Mouse (Mus musculus): ENCODE results near the gene Sys1. TPM values are rescaled to one million over a fixed set of nuclear protein-coding genes. Genes with fewer than 3 reads are reported as not detected.

Sys1 gene
- polyA plus RNA-seq, 1 experiment from 2014 or later: 51.1 TPM

GRCm38 (mm10) chr2:164457942-164458341, 1.2 kb downstream of the Sys1 start:
- Histone ChIP-seq H3K36me3 (no peaks in the 10 kb centered on the region), H3K27ac (peak overlapping the region; percentile 77), H3K4me2 (replicated peaks) (peak overlapping the region; percentile 39), H3K4me3 (replicated peaks) (no peak overlapping the region), H3K9me3 (no peaks in the 10 kb centered on the region), H3K27me3 (replicated peaks) (no peaks in the 10 kb centered on the region), H3K9ac (no peak overlapping the region), H3K4me1 (replicated peaks) (peaks cover 27% of the 10 kb centered on the region)
- WGBS: 41% methylated on average over 7 of the region's 7 CpGs
- ATAC-seq: peak; percentile 69

GRCm38 (mm10) chr2:164458535-164458934, 1.8 kb downstream of the Sys1 start:
- no peak overlapping the region for H3K4me3 ChIP-seq (replicated peaks)
- peak overlapping the region; percentile 42 for H3K27ac ChIP-seq
- no peaks in the 10 kb centered on the region for H3K27me3 ChIP-seq (replicated peaks)
- H3K9me3 ChIP-seq: no peaks in the 10 kb centered on the region
- peaks cover 4% of the 10 kb centered on the region; the same call in 1 of the 2 replicates for H3K36me3 ChIP-seq
- H3K4me2 ChIP-seq (replicated peaks): 0 out of 2 replicates have a peak overlapping the region, but pooled peaks have one; percentile 2
- no peak; the same call in 1 of the 2 replicates for ATAC-seq
- 67% methylated on average over 8 of the region's 8 CpGs for WGBS
- H3K4me1 ChIP-seq (replicated peaks): peaks cover 27% of the 10 kb centered on the region
- H3K9ac ChIP-seq: no peak overlapping the region

DNA sequence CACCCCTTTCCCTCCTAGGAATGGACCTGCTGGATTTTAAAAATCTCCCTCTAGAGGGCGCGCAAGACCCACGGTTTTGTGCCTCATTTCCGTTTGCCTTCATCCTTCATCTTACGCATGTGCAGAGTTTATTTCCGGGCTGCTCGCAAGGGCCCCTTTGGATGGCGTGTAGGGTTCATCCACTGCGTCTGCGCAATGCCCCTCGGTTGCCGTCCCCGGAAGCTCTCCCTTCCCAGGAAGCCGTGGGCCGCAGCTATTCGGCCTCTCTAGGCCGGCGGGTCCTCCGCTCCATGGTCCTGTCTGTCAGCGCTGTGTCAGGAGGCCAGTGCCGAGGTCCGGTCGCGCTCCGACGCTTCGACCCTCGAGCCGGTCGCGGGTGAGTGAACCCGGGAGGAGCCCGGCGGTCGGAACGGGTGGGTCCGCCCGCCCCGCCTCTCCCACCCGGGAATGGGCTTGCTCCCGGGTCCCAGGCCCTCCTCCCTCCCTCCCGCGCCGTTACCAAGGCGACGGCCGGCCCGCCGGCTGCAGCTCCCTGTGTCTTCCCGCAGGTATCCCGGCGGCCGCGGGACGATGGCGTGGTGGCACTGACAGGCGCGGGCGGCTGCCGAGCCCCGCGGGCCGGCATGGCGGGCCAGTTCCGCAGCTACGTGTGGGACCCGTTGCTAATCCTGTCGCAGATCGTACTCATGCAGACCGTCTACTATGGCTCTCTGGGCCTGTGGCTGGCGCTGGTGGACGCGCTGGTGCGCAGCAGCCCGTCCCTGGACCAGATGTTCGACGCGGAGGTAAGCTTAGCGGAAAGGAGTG, 4.2 kb downstream of the Sys1 start, which contains the start of gene Gm20458:
Gene Gm20458, plus strand, starts transcription at position 223 of the 807 bp plus-strand sequence.
- ATAC-seq: peak; percentile 95
- peak within 1 kb of the TSS; percentile 63 for H3K9ac ChIP-seq
- H3K36me3 ChIP-seq: peaks cover 9% of the 10 kb centered on the region
- peak within 1 kb of the TSS; percentile 88 for H3K4me3 ChIP-seq (replicated peaks)
- peak within 1 kb of the TSS; percentile 59 for H3K27ac ChIP-seq
- H3K4me2 ChIP-seq (replicated peaks): peak within 1 kb of the TSS; percentile 65
- under 1% methylated on average over 79 of the region's 79 CpGs for WGBS
- H3K27me3 ChIP-seq (replicated peaks): no peaks in the 10 kb centered on the region
- H3K9me3 ChIP-seq: no peaks in the 10 kb centered on the region
- peaks cover 13% of the 10 kb centered on the region for H3K4me1 ChIP-seq (replicated peaks)

DNA sequence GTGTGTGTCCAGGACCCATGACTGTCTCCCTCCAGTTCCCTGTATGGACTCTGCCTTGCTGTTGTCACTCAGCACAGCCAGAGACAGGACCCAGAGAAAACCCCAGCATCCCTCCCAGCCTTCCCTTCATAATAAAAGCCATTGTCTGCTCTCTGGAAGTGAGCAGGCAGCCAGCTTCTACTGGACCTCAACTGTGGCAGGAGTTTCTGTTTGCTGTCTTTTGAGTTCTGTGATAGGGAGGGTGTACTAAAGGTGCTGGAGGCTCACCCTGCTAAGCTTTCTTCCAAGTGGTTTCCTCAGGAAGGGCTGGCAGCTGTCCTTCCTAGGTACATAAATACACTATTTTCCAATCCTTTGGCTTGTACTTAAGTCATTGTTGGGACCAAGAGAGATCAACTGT, 8.4 kb downstream of the Sys1 start:
- Histone ChIP-seq H3K4me1 (replicated peaks) (peaks cover 5% of the 10 kb centered on the region; the same call in 1 of the 2 replicates), H3K9ac (no peak overlapping the region), H3K4me3 (replicated peaks) (no peak overlapping the region), H3K27me3 (replicated peaks) (no peaks in the 10 kb centered on the region), H3K36me3 (peaks cover 9% of the 10 kb centered on the region), H3K4me2 (replicated peaks) (no peak overlapping the region), H3K27ac (no peak overlapping the region), H3K9me3 (no peaks in the 10 kb centered on the region)
- ATAC-seq: no peak

- ATAC-seq: no peak
- WGBS: 78% methylated on average over 5 of the region's 5 CpGs
- Histone ChIP-seq H3K27ac (no peak overlapping the region), H3K9ac (no peak overlapping the region), H3K27me3 (replicated peaks) (no peaks in the 10 kb centered on the region), H3K4me3 (replicated peaks) (no peak overlapping the region), H3K9me3 (no peaks in the 10 kb centered on the region), H3K4me1 (replicated peaks) (peaks cover 3% of the 10 kb centered on the region; the same call in 1 of the 2 replicates), H3K4me2 (replicated peaks) (no peak overlapping the region), H3K36me3 (peaks cover 9% of the 10 kb centered on the region)
These were observed 10.0 kb downstream of the Sys1 start for GRCm38 (mm10) chr2:164466787-164467186.

- 30% methylated on average over 10 of the region's 10 CpGs for WGBS
- no peak; the same call in 1 of the 2 replicates for ATAC-seq
- Histone ChIP-seq H3K27me3 (replicated peaks) (no peaks in the 10 kb centered on the region), H3K4me3 (replicated peaks) (no peak overlapping the region), H3K27ac (no peak overlapping the region), H3K9me3 (no peaks in the 10 kb centered on the region), H3K4me1 (replicated peaks) (no peaks in the 10 kb centered on the region), H3K36me3 (no peaks in the 10 kb centered on the region), H3K4me2 (replicated peaks) (no peak overlapping the region), H3K9ac (no peak overlapping the region)
These were observed 13.5 kb downstream of the Sys1 start for GRCm38 (mm10) chr2:164470254-164470653.

- Histone ChIP-seq H3K9me3 (no peaks in the 10 kb centered on the region), H3K4me3 (replicated peaks) (no peak within 1 kb of the TSS), H3K9ac (no peak within 1 kb of the TSS), H3K4me2 (replicated peaks) (no peak within 1 kb of the TSS), H3K27ac (no peak within 1 kb of the TSS), H3K4me1 (replicated peaks) (no peaks in the 10 kb centered on the region), H3K27me3 (replicated peaks) (no peaks in the 10 kb centered on the region), H3K36me3 (no peaks in the 10 kb centered on the region)
- no peak for ATAC-seq
- 85% methylated on average over 6 of the region's 6 CpGs for whole genome bisulfite sequencing
These were observed 16.9 kb downstream of the Sys1 start, which contains the start of gene Trp53tg5 for GRCm38 (mm10) chr2:164473624-164474023. TSS of gene Trp53tg5 (minus strand) at chr2:164473724.

GRCm38 (mm10) chr2:164485681-164486257, 29.0 kb downstream of the Sys1 start, which contains the start of gene Dbndd2:
TSS of gene Dbndd2 (plus strand) at chr2:164486106.
- peak within 1 kb of the TSS; percentile 90 for H3K4me3 ChIP-seq (replicated peaks)

GRCm38 (mm10) chr2:164486258-164487114, 29.7 kb downstream of the Sys1 start:
- no peaks in the 10 kb centered on the region for H3K36me3 ChIP-seq
- H3K27me3 ChIP-seq (replicated peaks): peaks cover 5% of the 10 kb centered on the region
- peaks cover 15% of the 10 kb centered on the region for H3K4me1 ChIP-seq (replicated peaks)
- ATAC-seq: peak; percentile 83
- peak overlapping the region; percentile 100 for H3K4me2 ChIP-seq (replicated peaks)
- H3K27ac ChIP-seq: peak overlapping the region; percentile 36; the same call in 1 of the 2 replicates
- no peaks in the 10 kb centered on the region for H3K9me3 ChIP-seq
- peak overlapping the region; percentile 90 for H3K4me3 ChIP-seq (replicated peaks)
- WGBS: under 1% methylated on average over 87 of the region's 90 CpGs
- peak overlapping the region; percentile 72 for H3K9ac ChIP-seq

More at GRCm38 (mm10) chr2:164485681-164486257, 29.0 kb downstream of the Sys1 start, which contains the start of gene Dbndd2:
- Histone ChIP-seq H3K36me3 (no peaks in the 10 kb centered on the region), H3K27me3 (replicated peaks) (peaks cover 5% of the 10 kb centered on the region), H3K27ac (peak within 1 kb of the TSS; percentile 36; the same call in 1 of the 2 replicates), H3K4me2 (replicated peaks) (peak within 1 kb of the TSS; percentile 100), H3K4me1 (replicated peaks) (peaks cover 15% of the 10 kb centered on the region), H3K9me3 (no peaks in the 10 kb centered on the region), H3K9ac (peak within 1 kb of the TSS; percentile 72)
- 1% methylated on average over 26 of the region's 26 CpGs for whole genome bisulfite sequencing
- ATAC-seq: peak; percentile 70

DNA sequence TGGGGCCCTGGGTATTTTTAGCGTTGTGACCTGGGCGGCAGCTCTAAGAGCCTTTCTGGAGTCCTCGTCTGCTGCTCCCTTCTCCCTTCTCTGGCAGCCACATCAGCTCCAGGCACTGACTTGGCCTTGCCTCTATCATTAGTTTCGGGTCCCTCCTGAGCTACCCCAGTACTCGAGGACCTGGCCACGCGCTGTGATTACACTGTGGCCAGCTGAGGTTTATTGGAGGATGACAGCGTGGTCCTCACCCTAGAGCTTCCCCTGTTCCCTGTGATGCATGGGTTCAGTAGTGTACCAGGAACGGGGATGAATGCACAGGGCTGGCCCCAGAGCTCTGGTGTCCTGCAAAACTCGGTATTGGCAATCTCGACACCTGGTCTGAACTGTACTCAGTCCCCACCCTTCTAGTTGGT, 30.4 kb downstream of the Sys1 start:
- Histone ChIP-seq H3K9ac (peak overlapping the region; percentile 72), H3K27ac (no peak overlapping the region), H3K4me3 (replicated peaks) (peak overlapping the region; percentile 90), H3K27me3 (replicated peaks) (peaks cover 5% of the 10 kb centered on the region), H3K9me3 (no peaks in the 10 kb centered on the region), H3K4me2 (replicated peaks) (peak overlapping the region; percentile 100), H3K4me1 (replicated peaks) (peaks cover 15% of the 10 kb centered on the region), H3K36me3 (no peaks in the 10 kb centered on the region)
- ATAC-seq: peak; percentile 32; the same call in 1 of the 2 replicates
- WGBS: 6% methylated on average over 11 of the region's 11 CpGs

- Histone ChIP-seq H3K4me3 (replicated peaks) (no peak overlapping the region), H3K9me3 (no peaks in the 10 kb centered on the region), H3K27me3 (replicated peaks) (peaks cover 5% of the 10 kb centered on the region), H3K4me1 (replicated peaks) (peaks cover 15% of the 10 kb centered on the region), H3K27ac (no peak overlapping the region), H3K9ac (no peak overlapping the region), H3K36me3 (no peaks in the 10 kb centered on the region), H3K4me2 (replicated peaks) (peak overlapping the region; percentile 100; the same call in 1 of the 2 replicates)
- ATAC-seq: no peak
- WGBS: 78% methylated on average over 9 of the region's 9 CpGs
These were observed 31.0 kb downstream of the Sys1 start for GRCm38 (mm10) chr2:164487812-164488211.
